Mouse (Mus musculus): ENCODE measurements at regions not wholly inside any gene's neighbourhood (a gene's known extent, or its start where the extent isn't known, plus 50 kb on each side); places are given as distances from the start of the nearest gene placed in this dataset.
A peak's percentile ranks its signal among the peaks of the same experiment; 100 is the strongest.

DNA sequence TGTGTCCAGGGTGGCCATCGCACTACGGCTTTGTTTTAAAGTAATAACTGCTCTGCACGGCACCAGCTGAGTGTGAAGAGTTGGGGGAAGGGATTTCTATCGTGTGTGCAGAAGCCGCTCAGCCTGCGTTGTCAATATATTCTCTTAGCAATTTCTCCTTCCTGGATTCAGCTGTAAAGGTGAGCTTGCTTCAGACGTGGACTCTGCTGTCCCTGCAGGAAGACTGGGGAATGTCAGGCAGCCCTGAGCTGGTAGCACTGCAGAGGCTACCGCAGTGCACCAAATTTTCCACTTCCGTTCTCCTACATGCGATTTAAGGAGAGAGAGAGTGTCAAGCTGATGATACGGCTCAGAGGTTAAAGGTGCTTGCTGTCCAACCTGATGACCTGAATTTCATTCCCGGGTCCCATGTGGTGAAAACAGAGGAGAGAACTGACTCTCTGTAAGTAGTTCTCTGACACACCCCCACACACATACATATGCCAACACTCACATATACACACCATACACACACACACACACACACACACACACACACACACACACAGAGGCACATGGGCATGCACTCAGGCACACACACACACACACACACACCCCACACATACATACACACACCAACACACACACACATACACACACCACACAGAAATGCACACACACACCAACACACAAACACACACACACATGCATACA, 59.9 kb upstream of the Prelid3b start:
- intact Hi-C loops (cut with DNase I): loop anchor here (1.0 to 10.0 kb wide), 2 partner anchors 219 to 322 kb away; no protein-coding TSS in a partner anchor
- DNase-seq: peak; percentile 14 to 27

GRCm38 (mm10) chr2:174540717-174541116, 67.8 kb upstream of the Prelid3b start:
- intact Hi-C loops (cut with DNase I): no loop called here
- DNase-seq: no peak

- peak; percentile 4 to 15 for DNase-seq
- intact Hi-C loops (cut with DNase I): no loop called here
Observed at GRCm38 (mm10) chr2:174547207-174547606, 74.3 kb upstream of the Prelid3b start.

DNA sequence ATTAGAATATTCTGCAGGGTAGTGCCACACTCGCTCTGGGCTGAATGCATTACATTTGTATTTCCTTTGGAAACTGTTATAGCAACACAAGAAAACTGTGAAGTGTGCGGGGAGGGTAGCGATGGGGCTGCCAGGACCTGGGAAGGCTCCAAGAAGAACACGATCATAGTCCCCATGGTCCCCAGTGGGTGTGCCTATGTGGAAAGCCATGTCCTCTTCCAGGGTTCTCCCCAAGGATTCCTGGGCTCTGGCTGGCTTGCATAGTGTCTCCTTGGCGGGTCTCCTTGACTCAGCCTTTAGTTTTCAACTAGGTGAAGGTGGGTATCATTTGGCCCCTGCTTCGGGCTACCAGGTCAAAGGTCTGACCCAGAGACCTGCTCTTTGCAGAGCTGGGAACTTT, 74.8 kb upstream of the Prelid3b start:
- intact Hi-C loops (cut with DNase I): no loop called here
- DNase-seq: peak in 1 of 2 experiments; percentile 3

- no peak for DNase-seq
- intact Hi-C loops (cut with DNase I): no loop called here
Observed at GRCm38 (mm10) chr2:174548776-174549175, 75.9 kb upstream of the Prelid3b start.

- intact Hi-C loops (cut with DNase I): no loop called here
- no peak for DNase-seq
Observed at GRCm38 (mm10) chr2:174555778-174556177, 82.9 kb upstream of the Prelid3b start.

GRCm38 (mm10) chr2:174561828-174562429, 81.4 kb upstream of the Zfp831 start:
- intact Hi-C loops (cut with DNase I): no loop called here
- DNase-seq: peak; percentile 36 to 49

- intact Hi-C loops (cut with DNase I): no loop called here
- DNase-seq: no peak
Observed at GRCm38 (mm10) chr2:174563917-174564316, 79.4 kb upstream of the Zfp831 start.

- no peak for DNase-seq
- intact Hi-C loops (cut with DNase I): no loop called here
Observed at GRCm38 (mm10) chr2:174564817-174565216, 78.5 kb upstream of the Zfp831 start.

DNA sequence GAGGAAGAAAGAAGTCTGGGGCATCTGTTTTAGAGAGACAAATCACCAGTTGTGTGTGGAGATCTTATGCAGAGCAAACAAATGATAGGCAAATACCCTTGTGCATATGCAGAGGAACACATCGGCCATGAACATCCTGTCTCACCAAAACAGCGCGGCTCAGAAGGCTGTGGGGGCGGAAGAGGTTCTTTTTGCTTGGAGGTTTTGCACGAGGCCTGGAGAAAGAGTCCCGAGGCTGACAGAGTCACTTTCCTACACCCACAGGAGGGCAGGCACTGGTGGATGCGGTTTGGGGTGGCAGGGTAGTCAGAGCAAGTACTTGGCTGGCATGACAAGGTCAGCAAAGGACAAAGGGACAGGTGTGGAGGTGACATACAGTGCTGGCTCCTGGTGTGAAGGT, 77.4 kb upstream of the Zfp831 start:
- intact Hi-C loops (cut with DNase I): no loop called here
- no peak for DNase-seq

DNA sequence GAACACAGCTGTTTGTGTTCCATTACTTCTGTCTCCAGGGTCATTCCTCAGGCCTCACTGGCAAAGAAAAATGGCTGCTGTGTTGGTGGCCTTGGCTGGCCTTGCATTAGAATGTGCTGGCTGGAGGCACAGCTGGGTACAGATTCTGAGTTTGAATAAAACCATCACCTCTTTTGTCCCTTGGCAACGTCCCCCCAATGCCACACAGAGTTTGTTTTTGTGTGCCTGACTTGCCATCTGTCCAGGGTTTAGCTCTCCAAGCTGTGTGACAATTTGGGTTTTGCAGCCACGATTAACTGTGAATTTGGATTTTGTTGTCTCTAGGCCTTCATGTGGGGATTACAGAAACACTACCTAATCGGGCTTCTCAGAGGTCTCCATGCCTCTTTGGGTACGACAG, 76.6 kb upstream of the Zfp831 start:
- DNase-seq: no peak
- intact Hi-C loops (cut with DNase I): no loop called here

DNA sequence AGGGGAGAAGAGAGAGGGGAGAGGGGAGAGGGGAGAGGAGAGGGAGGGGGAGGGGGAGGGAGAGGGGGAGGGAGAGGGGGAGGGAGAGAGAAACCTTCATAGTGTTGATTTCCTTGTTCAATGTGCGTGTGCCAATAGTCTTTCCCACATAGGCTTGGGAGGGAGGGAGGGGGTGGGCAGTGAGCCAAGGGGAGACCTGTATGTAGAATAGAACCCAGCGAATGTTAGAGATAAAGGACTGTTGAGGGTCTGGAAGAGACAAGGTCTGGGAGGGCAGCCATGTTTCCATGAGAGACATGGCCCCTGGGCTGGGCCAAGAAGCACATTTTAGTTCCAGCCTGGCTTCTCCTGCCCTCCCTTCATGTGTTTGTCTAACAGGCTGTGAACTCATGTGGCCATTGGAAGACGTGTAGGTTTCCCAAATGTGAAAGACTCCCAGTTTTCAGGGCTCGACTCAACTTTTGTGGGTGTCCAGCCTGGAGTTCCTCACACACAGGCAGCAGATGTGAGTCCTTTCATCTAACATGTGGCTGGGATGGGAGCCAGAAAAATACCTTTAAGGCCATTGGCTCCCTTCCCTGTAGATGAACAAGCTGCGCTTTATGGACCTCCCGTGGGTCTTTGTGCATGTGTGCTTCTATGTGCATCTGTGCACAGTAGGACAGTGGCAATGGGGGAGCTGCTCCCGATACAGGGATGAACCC, 68.4 kb upstream of the Zfp831 start:
- intact Hi-C loops (cut with DNase I): no loop called here
- no peak for DNase-seq

- intact Hi-C loops (cut with DNase I): no loop called here
- DNase-seq: no peak
Observed at GRCm38 (mm10) chr2:174575546-174575945, 67.8 kb upstream of the Zfp831 start.

GRCm38 (mm10) chr2:174580906-174581703, 62.2 kb upstream of the Zfp831 start:
- DNase-seq: no peak
- intact Hi-C loops (cut with DNase I): no loop called here

GRCm38 (mm10) chr2:174584272-174584671, 59.1 kb upstream of the Zfp831 start:
- intact Hi-C loops (cut with DNase I): no loop called here

More at GRCm38 (mm10) chr2:174584272-174584671, 59.1 kb upstream of the Zfp831 start:
- DNase-seq: no peak
